Mouse (Mus musculus): Measurements from ENCODE around the gene Cnst.

Cnst gene

DNA sequence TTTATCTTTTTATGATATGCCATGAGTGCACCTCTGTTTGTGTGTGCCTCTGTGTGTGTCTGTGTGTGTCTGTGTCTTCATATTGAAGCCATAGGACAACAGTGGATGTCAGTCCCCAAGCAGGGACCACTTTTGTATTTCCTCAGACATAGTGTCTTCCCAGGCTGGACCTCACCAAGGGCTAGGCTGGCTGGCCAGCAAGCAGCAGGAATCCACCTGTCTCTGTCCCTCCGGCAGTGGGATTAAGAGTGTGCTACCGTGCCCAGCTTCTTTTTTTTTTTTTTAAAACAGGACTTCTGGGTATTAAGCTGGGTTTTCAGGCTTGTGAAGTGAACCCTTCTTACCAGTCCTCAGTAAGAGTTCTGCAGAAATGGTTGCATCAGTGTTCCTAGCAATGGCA, 46.0 kb downstream of the Cnst start:
- DNase-seq (ENCODE audit: low read depth, low spot score), result no peak

DNA sequence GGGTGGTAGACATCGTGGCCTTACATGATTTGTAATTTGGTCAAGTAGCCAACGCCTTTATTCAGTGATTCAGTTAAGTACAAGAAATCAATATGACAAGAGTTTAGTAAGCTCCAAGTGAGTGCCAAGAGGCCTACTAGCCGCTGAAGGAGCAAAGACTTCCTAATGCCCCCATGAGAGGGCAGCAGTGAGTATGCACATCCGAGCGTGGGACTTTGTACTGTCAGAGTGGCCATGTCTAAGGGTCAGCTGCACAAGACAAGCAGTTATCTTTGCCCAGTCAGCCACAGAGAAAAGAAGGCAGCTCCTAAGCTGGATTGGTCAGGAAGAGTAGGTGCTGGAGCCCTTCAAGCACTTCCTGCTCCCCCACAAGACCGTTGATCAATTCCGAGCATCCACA, 46.8 kb downstream of the Cnst start:
- DNase-seq (ENCODE audit: low read depth, low spot score), result no peak

DNA sequence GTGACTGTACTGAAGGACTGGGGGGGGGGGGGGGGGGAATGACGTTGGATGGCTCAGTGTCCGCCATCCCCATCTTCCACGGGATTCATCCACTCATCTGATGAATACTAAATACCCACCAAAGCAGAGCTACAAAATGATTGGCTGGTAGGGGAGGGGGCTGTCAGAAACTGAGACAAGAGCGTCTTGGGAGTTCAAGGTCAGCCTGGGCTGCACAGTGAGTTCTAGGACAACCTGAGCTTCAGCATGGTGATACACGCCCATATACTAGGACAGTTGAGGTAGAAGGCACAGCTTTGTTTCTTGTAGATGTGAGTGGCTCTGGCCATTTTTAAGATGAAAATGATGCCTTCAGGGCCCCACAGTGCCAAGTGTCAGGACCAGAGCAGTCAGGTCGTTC, 52.2 kb downstream of the Cnst start:
- no peak for DNase-seq (ENCODE audit: low read depth, low spot score)

DNA sequence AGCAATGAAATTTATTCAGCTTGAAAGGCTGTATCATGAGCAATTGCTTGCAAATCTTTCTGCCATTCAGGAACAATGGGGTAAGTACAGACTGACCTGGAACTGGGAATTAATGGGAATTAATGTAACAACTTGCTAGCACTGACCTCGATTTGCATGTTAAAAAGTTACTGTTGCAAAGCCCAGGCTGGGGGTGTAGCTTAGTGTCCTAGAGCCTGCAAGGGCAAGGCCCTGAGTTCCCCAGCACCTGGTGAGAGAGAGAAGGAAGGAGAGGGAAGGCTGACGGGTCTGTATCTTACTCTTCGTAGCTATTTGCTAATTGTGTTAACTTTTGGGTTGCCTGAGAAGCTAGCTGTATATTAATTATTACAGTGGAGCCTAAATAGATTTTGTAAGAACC, 58.4 kb downstream of the Cnst start:
- DNase-seq (ENCODE audit: low read depth, low spot score), result no peak

DNA sequence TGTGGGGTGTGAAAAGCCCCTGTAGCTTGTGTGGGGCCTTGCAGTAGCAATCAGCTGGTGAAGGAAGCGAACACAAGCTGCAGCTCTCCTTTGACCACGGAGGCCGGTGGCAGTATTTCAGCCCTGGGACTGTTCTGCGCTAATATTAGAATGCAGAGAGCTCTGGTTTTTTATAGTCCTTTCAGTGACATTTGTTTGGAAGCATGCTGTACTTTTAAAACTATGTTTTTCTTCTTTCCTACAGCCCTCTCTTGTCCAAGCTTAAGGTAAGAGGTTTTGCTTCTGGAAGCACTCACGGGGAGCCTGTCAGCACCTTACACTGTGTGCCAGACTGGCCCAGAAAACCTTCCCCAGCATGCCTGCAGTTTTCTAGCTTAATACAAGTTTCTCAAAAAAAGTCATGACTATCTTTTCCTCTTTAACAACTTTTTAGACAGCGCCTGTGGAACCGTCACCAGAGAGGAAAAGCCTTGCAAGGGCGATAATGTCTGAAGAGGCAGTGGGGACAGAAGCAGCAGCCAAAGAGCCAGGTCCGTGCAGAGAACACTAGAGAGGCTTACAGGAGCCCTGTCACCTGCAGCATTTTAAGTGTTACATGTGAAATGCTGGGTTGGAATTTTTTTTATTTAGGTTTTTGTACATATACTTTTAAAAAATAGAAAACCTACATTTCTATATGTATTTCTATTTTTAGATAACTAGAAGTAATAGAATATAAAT, 60.0 kb downstream of the Cnst start:
- no peak for DNase-seq (ENCODE audit: low read depth, low spot score)

DNA sequence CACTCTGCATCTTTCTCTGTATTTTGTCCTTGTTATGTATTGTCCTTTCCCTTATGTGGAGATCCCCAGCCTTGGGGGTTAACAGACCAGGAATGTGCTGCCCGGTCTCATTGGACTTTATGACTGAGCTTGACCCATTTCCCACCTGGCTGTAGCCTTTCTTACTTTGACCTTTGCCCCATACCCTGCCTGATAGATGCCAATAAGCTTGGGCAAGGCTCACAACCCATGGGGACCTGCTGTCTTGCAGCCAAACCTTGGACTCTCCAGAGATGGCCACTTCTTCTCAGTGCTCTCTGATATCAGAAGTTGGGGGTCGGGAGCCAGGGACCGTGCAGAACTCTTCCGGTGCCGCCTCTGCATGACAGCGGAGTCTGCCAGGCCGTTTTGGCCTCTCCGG, 62.4 kb downstream of the Cnst start:
- DNase-seq (ENCODE audit: low read depth, low spot score), result no peak

DNA sequence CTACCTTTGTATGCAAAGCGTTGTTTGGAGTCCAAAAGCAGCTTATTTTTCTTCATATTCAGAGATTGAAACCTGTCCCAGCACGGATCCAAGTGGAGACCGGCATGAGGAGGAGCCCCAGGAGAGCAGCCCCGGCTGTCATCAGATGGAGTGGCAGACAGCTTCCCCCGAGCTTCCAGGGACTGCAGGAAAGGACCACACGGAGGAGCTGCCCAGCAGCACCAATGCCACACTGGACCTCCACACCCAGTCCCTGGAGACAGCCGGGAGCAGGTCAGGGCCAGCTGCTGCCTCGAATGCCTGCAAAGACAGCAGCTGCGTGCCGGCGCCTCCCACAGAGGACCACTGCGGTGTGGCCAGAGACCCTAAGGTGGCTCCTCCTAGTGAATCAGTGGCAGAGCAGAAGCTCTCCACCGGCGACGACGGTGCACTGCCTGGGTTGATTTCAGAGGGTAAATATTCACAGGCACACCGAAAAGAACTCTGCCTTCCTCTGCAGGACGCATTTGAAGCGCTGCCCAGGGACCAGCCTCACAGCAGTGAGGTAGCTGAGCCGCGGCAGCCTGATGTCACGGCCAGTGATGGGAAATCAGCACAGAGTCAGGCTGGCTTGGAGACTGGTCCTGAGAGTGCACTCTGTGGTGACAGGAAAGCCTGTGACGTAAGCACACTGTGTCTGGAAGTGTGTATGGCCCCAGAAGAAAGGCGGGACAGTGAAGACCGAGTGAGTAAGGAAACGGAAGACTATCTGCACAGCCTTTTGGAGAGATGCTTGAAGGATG, 63.7 kb downstream of the Cnst start:
- DNase-seq (ENCODE audit: low read depth, low spot score), result no peak

DNA sequence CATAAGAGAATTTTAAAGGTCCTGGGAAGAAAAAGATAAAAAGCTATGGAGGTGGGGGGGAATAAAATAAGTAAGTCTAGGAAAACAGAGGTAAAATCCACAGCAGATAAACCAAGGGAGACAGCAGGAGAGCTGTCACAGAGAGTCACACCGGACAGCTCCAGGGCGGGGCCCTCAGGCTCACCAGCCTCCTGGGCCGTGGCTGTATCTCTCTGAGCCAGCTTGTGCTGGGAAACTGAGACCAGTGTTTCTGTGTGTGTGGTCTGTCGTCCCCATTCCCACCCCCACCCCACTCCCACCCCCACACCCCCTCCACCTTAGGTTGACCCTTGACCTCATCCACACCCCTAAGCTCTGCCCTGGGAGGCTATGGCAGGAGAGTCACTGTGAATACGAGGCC, 65.0 kb downstream of the Cnst start:
- DNase-seq (ENCODE audit: low read depth, low spot score), result no peak

DNA sequence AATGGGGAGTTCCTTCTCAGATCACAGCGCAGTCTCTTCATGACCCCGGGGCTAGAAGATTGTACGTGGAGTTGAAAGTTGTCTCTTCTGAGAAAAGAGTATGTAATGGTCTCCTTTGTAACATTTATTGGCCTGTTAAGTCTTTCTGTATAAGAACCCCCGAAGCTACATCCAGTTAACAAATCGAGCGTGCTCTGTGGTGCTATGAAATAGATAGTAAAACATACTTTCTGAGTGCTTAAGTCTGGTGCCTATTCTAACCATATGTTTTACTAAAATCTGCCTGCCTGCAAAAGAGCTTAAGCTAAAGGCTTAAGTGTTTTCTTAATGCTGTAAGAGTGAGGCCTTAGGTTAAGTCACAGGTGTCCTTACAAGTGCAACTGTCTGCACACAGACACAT, 66.2 kb downstream of the Cnst start:
- no peak for DNase-seq (ENCODE audit: low read depth, low spot score)

DNA sequence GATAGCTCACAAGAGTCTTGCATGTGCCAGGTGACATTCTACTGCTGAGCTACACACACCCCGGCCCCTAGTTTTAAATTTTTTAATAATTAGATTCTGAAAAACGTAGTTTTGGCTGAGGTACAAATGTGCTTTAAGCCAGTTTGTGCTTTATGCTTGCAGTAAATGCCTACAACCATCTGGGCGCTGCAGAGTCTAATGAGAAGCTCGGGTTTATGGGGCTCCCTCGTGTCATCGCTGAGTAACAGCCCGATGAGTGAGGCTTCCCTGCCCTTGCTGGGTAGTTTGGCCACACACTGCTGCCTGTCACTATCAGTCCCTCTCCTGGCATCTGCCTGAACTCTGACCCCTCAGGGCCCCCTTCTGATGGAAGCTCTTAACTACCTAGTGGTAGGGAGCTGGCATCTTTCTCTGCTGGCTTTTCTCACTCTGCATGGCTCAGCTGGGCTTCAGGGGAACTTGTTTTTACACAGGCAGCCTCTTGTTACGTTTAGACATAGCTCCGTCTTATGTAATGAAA, 66.9 kb downstream of the Cnst start:
- DNase-seq (ENCODE audit: low read depth, low spot score), result no peak

DNA sequence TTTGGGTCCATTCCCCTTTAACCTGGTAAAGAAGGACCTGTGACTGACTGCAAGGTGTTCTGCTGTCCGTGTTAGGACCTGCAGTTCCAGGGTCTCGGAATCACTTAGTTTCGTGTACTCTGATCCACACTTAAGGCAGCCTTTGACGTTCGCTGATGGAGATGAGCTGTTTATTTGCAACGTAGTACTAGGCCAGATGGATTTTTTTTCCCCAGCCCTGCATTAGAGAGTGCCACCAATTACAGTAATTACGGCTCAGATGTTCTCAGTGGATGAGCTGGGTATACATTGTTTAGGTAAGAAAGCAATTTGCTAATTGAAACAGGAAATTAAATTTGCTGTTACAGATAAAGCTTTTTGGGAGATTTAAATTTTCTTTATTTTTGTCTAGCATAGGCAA, 71.3 kb downstream of the Cnst start:
- DNase-seq (ENCODE audit: low read depth, low spot score), result no peak

DNA sequence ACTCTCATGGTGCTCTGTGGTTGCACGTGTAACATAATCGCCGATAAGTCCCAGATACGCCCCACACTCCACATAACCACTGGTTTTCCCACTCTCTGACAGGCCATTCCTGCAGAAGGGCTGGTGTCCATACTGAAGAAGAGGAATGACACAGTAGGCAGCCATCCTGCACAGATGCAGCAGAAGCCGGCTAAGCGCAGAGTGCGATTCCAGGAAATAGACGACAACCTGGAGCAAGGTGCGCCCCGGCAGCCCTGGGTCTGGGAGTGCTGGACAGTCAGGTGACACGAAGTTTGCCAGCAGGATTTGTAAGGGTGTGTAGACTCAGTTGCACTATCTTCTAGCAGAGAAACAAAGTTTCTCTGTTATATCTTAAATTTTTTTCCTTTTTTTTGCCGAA, 76.5 kb downstream of the Cnst start:
- no peak for DNase-seq (ENCODE audit: low read depth, low spot score)

DNA sequence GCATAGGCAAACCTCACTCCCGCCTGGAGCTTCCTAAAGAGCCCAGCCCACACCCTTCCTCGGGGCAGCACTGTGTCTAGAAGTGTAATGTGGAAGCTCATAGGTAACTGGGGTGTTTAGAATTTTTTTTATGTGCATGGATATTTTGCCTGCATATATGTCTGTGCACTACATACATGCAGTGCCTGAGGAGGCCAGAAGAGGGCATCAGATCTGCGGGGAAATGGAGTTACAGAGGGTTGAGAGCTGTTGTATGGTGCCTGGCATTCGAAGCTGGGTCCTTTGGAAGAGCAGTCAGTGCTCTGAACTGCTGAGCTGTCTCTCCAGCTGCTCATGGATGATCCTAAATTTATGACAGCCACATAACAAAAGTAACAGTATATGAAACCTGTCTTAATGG, 77.5 kb downstream of the Cnst start:
- DNase-seq (ENCODE audit: low read depth, low spot score), result no peak

DNA sequence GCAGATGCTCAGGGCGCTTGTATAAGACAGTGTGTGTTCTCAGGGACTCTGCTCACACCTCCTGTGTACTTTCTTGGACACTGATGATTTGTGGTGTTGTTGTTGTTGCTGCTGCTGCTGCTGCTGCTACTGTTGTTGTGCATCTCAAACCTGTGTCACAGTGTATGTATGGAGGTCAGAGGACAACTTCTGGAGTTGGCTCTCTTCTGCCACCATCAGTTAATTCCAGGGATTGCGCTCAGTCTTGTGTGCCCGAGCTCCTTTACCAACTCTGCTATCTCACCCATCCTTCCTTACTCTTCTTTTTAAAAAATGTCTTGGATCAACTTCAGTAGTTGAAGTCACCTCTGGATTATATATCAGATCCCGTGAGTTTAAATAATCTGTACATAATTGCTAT, 78.2 kb downstream of the Cnst start:
- no peak for DNase-seq (ENCODE audit: low read depth, low spot score)

DNA sequence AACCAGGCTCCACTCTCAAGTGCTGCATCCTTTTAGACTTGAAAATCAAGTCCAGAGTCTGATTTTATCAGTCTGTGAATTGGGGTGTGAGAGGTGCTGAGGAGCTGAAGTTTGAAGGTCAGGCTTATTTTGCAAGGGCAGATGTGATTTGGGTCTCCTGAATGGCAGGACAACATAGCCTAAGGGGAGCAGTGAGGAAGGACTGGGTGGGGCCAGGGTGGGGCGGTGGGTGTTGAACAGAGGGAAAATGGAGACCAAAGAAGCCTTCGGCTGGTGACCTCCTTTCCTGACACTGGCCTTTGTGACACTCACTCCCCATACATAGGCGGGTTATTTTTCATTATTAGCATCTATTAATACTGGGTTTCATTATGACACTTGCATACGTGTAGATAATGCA, 81.7 kb downstream of the Cnst start:
- DNase-seq (ENCODE audit: low read depth, low spot score), result no peak

DNA sequence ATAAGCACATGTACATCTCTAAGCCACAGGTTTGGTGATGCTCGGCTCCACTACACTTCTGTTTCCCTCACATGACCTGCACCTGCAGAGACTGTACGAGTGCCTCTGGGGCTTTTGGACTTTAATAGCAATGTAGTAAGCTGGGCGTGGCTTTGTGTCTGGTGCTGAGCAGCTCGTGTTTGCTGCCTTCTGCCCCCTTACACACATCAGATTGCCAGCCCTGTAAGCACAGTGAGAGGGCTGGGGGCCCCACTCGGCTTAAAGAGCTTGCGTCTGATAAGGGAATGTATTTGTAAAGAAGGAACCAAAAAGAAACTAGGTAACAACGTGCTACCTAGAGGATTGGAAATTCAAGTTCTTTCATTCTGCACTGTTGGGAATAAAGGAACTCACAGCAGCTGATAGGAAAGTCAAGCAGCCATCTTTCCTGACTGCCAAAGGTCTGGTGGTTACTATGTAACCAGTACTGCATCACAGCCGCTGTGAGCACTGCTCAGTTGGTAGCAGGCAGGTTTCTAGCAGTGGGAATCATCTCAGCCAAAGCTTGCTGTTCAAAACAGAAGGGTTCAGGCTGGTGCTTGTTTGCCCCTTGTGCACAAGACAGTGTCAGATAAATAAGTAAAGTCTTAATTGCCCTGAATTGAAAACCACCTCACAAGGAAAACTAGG, 82.4 kb downstream of the Cnst start:
- DNase-seq (ENCODE audit: low read depth, low spot score), result no peak

DNA sequence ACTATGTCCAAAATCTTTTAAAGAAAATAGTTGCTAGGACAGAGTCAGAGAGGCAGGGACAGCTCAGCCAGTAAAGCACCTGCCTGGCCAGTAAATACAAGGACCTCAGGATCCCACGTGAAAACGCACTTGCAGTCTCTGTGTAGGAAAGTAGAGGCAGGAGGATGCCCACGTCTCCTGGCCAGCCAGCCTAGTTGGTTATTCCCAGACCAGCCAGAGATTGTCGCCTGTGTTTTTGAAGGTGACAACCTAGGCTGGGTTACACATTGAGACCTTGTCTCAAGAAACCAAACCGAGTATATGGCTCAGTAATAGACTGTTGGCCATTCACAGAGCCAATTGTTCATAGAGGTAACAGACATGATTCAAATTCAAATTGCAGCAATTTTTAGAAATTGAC, 83.1 kb downstream of the Cnst start:
- no peak for DNase-seq (ENCODE audit: low read depth, low spot score)

DNA sequence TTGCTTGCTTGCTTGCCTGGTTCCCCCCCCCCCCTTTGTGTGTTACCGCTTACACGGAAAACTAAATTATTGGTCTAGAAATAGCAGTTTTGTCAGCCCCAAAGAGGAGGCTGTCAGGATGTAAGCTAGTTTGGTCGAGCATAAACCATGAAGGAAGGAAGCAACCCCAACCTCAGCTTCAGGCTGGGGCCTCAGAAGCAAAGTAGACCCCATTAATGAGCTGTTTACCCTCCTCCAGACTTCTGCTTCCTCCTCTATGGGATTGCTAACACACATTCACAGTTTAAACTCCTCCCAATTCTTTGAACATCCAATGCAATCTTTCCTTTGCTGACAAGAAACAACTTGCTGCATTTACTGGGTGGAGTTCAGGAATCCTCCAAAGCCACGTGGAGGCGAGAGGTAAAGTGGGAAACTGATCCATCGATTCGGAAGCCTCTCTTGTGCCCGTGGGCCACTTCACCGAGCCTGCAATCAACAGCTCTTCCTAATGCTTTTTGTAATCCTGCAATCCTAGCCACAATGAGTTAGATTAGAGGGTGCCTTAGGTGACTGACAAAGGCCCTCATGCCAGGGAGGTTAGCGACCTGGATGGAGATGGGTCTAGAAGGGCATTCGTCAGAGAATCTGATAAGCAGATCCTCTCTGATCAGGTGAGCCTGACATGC, 86.7 kb downstream of the Cnst start:
- DNase-seq (ENCODE audit: low read depth, low spot score), result no peak

DNA sequence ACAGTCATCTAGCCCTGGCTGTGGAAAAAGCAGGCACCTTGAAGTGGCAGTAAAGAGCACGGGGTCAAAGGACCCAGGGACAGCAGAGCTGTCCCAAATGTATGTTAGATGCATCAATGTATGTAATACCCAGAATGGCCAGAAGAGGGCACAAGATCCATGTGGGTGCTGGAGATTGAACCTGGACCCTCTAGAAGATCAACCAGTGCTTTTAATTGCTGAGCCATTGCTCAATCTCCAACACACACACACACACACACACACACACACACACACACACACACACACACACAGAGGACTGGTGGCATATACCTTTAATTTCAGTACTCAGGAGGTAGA, 87.2 kb downstream of the Cnst start:
- DNase-seq (ENCODE audit: low read depth, low spot score), result no peak

DNA sequence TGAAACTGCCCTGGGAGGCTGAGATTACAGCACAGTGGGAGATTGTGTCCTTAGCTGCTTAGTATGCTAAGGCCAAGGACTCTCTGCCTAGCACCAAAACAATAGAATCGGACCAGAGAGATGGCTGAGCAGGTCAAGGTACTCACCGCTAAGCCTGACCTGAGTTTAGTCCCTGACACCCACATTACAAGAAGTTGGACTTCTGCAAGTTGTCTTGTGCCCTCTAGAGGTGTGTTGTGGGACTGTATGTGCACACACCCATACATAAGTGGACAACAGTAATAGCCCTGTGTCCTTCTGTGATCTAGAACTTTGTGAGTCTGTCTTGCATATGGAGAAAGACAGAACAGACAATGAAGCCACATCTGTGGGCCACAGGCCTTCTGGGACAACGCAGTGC, 88.0 kb downstream of the Cnst start:
- DNase-seq (ENCODE audit: low read depth, low spot score), result no peak

DNA sequence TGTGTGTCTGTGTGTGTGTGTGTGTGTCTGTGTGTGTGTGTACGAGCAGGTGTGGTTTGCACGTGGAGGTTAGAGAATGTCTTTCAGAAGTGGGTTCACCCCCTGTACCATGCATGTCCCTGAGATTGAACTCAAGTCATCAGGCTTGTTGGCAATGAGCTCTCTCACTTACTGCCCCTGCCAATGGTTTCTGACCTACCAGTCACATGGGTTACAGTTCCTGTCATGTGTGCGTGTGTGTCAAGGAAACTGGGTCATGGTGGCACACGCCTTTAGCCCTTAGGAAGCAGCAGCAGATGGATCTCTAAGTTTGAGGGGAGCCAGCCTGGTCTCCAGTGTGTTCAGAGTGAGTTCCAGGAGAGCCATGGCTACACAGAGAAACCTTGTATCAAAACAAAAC, 96.6 kb downstream of the Cnst start:
- DNase-seq (ENCODE audit: low read depth, low spot score), result no peak

DNA sequence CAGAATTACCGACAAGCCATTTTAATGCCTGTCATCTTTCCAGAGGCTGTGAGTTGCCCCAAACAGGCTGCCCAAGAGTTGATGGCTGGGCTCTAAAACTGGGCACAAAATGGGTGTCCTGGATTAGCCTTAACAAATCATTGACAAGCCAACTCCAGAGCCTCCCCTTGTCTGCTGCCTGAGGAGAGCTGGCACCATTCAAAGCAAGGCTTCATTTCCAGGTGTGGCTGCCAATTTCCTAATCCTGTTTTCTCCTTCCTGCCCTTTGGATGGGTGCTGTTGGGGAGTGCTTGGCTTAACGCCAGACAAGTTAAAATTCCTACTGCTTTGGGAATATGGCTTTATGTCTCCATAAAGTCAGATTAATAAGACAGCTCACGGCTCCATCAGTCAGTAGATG, 98.0 kb downstream of the Cnst start:
- no peak for DNase-seq (ENCODE audit: low read depth, low spot score)
